Mouse (Mus musculus) MEL (cell line): ENCODE measurements around the gene Sgcg.

Experiments
- NRF1 ChIP-seq: IDR thresholded peaks from 2 replicates; pipeline ENCODE4 v1.6.1; 2014; ENCODE audit warnings: low read depth, mild to moderate bottlenecking, inconsistent platforms, low read length, improper control_type of control experiment, moderate library complexity; ENCODE audit not compliant: poor library complexity, insufficient read depth, severe bottlenecking
- POLR2A ChIP-seq, 2 experiments: IDR thresholded peaks; 2 replicates each; pipeline ENCODE4 v1.6.1; 2011 to 2012; ENCODE audit warnings: low read length in 2 of 2, mild to moderate bottlenecking in 2 of 2, control low read depth in 1 of 2, improper control_type of control experiment in 1 of 2, low read depth in 1 of 2, moderate library complexity in 1 of 2; ENCODE audit not compliant: control insufficient read depth in 1 of 2, insufficient read depth in 1 of 2, poor library complexity in 1 of 2
- UBTF ChIP-seq: IDR thresholded peaks from 2 replicates; pipeline ENCODE4 v1.6.1; 2012; ENCODE audit warnings: low read depth, mild to moderate bottlenecking, inconsistent platforms, low read length, improper control_type of control experiment, moderate library complexity, borderline replicate concordance; ENCODE audit not compliant: insufficient read depth

- TF ChIP-seq UBTF (no peak), NRF1 (no peak), POLR2A (IDR thresholded peaks at IDR 0.05; ENCODE audit: control insufficient read depth in 1 of 2, insufficient read depth in 1 of 2, low read depth in 1 of 2, low read length in 2 of 2, poor library complexity in 1 of 2) (no peak)
Measured at GRCm38 (mm10) chr14:61171261-61171970, 86.9 kb downstream of the Sgcg start.
